Mouse (Mus musculus) stomach, postnatal 0 days (tissue): ENCODE data around the gene Olfr1033.
"Not testable (repeated sequence)": the region's sequence is repeated elsewhere in the genome, so short reads cannot be mapped to it uniquely, and the experiment has no call there.

Experiments
- CTCF ChIP-seq: IDR thresholded peaks from 2 replicates; pipeline ENCODE4 v1.5.1; 2016; ENCODE audit warnings: antibody characterized with exemption, low read depth, mild to moderate bottlenecking, moderate library complexity
- EP300 ChIP-seq: optimal IDR thresholded peaks from 2 replicates; pipeline ENCODE3; 2016; ENCODE audit warnings: antibody characterized with exemption

DNA sequence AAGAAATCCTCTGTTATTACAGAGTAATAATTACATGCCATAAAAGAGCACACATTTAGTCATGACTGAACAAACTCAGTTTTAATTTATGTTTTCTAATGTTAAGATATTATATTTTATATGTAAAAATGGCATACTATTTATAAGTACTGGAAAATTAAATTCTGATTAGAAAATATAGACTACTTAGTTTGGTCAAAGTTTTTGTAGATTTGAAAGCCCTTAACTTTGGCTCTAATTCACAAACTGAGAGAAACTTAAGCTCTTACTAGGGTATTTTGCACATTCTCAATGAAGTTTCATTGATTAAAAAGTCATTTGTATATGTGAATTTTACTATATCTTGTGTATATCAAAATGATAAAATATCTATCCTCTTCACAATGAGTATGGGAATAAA is 53.3 kb downstream of the Olfr1033 start, which contains the start of gene Olfr1036:
- TF ChIP-seq CTCF, EP300: not testable (repeated sequence)
